Mouse (Mus musculus) cerebellum, adult 2 months (tissue): ENCODE measurements at regions not wholly inside any gene's neighbourhood (a gene's known extent, or its start where the extent isn't known, plus 50 kb on each side); places are given as distances from the start of the nearest gene placed in this dataset.
"Not testable (repeated sequence)": the region's sequence is repeated elsewhere in the genome, so short reads cannot be mapped to it uniquely, and the experiment has no call there.

Experiments
- CTCF ChIP-seq: fragments of 200-500 bp; IDR thresholded peaks from 2 replicates; pipeline ENCODE4 v1.5.1; 2011; ENCODE audit warnings: low read depth, mild to moderate bottlenecking, control low read depth, low read length, moderate library complexity, borderline replicate concordance; ENCODE audit not compliant: insufficient read depth
- POLR2A ChIP-seq: fragments of 200-500 bp; IDR thresholded peaks from 2 replicates; pipeline ENCODE4 v1.6.1; 2011; ENCODE audit warnings: low read length, control low read depth, borderline replicate concordance; ENCODE audit not compliant: insufficient read depth

DNA sequence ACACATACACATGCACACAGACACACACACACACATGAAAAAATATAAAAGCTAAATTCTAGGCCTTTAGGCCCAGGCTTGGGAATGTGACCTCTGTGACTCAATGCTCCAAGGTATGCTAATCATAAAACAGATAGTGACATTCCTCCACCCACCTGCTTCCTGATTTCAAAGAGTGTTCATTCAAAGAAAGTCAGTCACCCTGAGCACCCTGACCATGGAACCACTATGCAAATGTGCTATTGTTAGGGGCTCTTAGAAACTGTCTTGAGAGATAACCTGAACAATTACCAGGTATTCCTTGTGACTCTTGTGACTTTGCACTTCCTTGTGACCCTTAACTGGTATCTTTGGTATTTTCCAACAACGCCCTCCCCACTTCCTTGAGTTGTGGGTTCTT, 797.1 kb upstream of the 4931417E11Rik start:
- not testable (repeated sequence) for TF ChIP-seq POLR2A, CTCF
